9 mouse cellular contexts compared by ENCODE assay signal in the genomic region with DNA sequence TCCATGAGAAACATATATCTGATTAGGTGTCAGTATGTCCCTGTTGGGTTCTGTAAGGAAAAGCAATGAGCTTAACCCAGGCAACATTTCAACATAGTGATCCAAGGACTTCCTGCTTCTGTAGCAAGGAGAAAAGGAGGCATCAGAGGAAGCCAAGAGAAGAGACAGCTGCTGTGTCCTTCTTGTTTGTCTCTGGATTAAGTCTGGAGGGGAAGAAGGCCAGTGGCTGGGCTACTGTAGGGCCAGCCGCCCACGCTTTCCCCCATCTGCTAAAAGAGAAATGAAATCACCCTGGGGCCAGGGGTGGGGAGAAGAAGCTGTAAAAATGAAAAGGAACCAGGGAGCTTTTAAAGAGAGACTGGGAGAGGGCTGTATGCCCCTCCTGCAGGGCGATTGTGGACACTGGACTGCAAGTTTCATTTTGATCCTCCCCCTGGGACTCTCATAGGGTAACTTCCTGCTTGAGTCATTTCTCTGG. TPM values are rescaled to one million over a fixed set of nuclear protein-coding genes. Genes with fewer than 3 reads are reported as not detected.
A peak's percentile ranks its signal among the peaks of the same experiment; 100 is the strongest.
DNase-seq lines count a peak whose midpoint lies in the region; ATAC-seq and TF ChIP-seq lines count a peak whose summit lies in the region.
"Had no signal": no experiment of that assay in that cellular context is flagged by ENCODE, and none has a peak within 500 bp of the region (broad histone marks: within the 10 kb centered on the region; RNA-seq: fewer than 3 reads in every experiment).

No protein-coding gene starts in this region.

- H3K9me3 ChIP-seq in hindbrain, postnatal 0 days (ENCODE audit: low read length): no peaks in the 10 kb centered on the region
- peaks cover 3% of the 10 kb centered on the region; the same call in 1 of the 2 replicates for H3K9me3 ChIP-seq in hindbrain, embryonic 10.5 days
- no peaks in the 10 kb centered on the region for H3K9me3 ChIP-seq in forebrain, embryonic 16.5 days (ENCODE audit: control insufficient read depth, low read length)
- H3K9me3 ChIP-seq in liver, embryonic 12.5 days (replicated peaks): no peaks in the 10 kb centered on the region
- H3K9me3 ChIP-seq in forebrain, embryonic 11.5 days (ENCODE audit: control insufficient read depth, low read length): no peaks in the 10 kb centered on the region

- ATAC-seq in hindbrain, postnatal 0 days: no peak
- peak; percentile 40; the same call in 1 of the 2 replicates for ATAC-seq in megakaryocyte progenitor cell, adult 5-6 weeks (replicated peaks; ENCODE audit: poor library complexity)
- no peak for ATAC-seq in forebrain, embryonic 16.5 days
- no peak for ATAC-seq in liver, embryonic 12.5 days
- no peak for ATAC-seq in forebrain, embryonic 11.5 days (replicated peaks; ENCODE audit: low FRiP score)

- H3K4me2 ChIP-seq in hindbrain, postnatal 0 days (ENCODE audit: low read depth, low read length): no peak overlapping the region
- no peak overlapping the region for H3K4me2 ChIP-seq in forebrain, embryonic 16.5 days (ENCODE audit: low read length)
- H3K4me2 ChIP-seq in liver, embryonic 12.5 days: no peak overlapping the region
- H3K4me2 ChIP-seq in forebrain, embryonic 11.5 days (ENCODE audit: low read depth, low read length, severe bottlenecking): no peak overlapping the region

- no peaks in the 10 kb centered on the region for H3K36me3 ChIP-seq in hindbrain, postnatal 0 days (ENCODE audit: insufficient read depth, low read length)
- H3K36me3 ChIP-seq in hindbrain, embryonic 10.5 days: no peaks in the 10 kb centered on the region
- no peaks in the 10 kb centered on the region for H3K36me3 ChIP-seq in forebrain, embryonic 16.5 days (ENCODE audit: control insufficient read depth, insufficient read depth)
- no peaks in the 10 kb centered on the region for H3K36me3 ChIP-seq in liver, embryonic 12.5 days
- H3K36me3 ChIP-seq in forebrain, embryonic 11.5 days (ENCODE audit: control insufficient read depth, insufficient read depth, low read length): no peaks in the 10 kb centered on the region

- H3K27me3 ChIP-seq in hindbrain, postnatal 0 days (ENCODE audit: insufficient read depth, low read length): no peaks in the 10 kb centered on the region
- no peaks in the 10 kb centered on the region for H3K27me3 ChIP-seq in hindbrain, embryonic 10.5 days (ENCODE audit: insufficient read depth, poor library complexity, severe bottlenecking)
- no peaks in the 10 kb centered on the region for H3K27me3 ChIP-seq in forebrain, embryonic 16.5 days (replicated peaks; ENCODE audit: control insufficient read depth, insufficient read depth, low read length)
- H3K27me3 ChIP-seq in liver, embryonic 12.5 days (replicated peaks): no peaks in the 10 kb centered on the region
- no peaks in the 10 kb centered on the region for H3K27me3 ChIP-seq in forebrain, embryonic 11.5 days (ENCODE audit: control insufficient read depth, insufficient read depth, low read length)

- H3K27ac ChIP-seq in hindbrain, postnatal 0 days: 0 out of 2 replicates have a peak overlapping the region, but pooled peaks have one; percentile 15
- H3K27ac ChIP-seq in hindbrain, embryonic 10.5 days: no peak overlapping the region
- no peak overlapping the region for H3K27ac ChIP-seq in forebrain, embryonic 16.5 days (ENCODE audit: low read length)
- no peak overlapping the region for H3K27ac ChIP-seq in liver, embryonic 12.5 days
- H3K27ac ChIP-seq in forebrain, embryonic 11.5 days (ENCODE audit: low read depth, low read length): no peak overlapping the region

- H3K4me3 ChIP-seq in hindbrain, postnatal 0 days (ENCODE audit: low read length): no peak overlapping the region
- no peak overlapping the region for H3K4me3 ChIP-seq in hindbrain, embryonic 10.5 days
- no peak overlapping the region for H3K4me3 ChIP-seq in forebrain, embryonic 16.5 days (replicated peaks; ENCODE audit: low read length)
- H3K4me3 ChIP-seq in liver, embryonic 12.5 days: no peak overlapping the region
- no peak overlapping the region for H3K4me3 ChIP-seq in forebrain, embryonic 11.5 days (ENCODE audit: low read depth, low read length)

- DNase-seq in hindbrain, postnatal 0 days (ENCODE audit: low spot score): no peak
- no peak for DNase-seq in hindbrain, embryonic 10.5 days (ENCODE audit: low spot score)
- DNase-seq in gastrocnemius, postnatal 36 days: peak; percentile 51 to 66
- DNase-seq in kidney, adult 18-20 months: peak; percentile 42
- no peak for DNase-seq in forebrain, embryonic 11.5 days (ENCODE audit: low spot score)
- DNase-seq: cerebellum, adult 11 months had no signal

- no peak for TF ChIP-seq CTCF in hindbrain, postnatal 0 days (IDR thresholded peaks at IDR 0.05; ENCODE audit: low read depth)

- H3K9ac ChIP-seq in hindbrain, postnatal 0 days (replicated peaks; ENCODE audit: low read length): no peak overlapping the region
- H3K9ac ChIP-seq in forebrain, embryonic 16.5 days (replicated peaks; ENCODE audit: low read depth, low read length): no peak overlapping the region
- H3K9ac ChIP-seq in liver, embryonic 12.5 days: no peak overlapping the region
- no peak overlapping the region for H3K9ac ChIP-seq in forebrain, embryonic 11.5 days (ENCODE audit: low read length)

- intact Hi-C loops in gastrocnemius, postnatal 36 days (cut with DNase I): no loop called here

- 58% methylated on average over 3 of the region's 3 CpGs for WGBS in hindbrain, postnatal 0 days
- WGBS in hindbrain, embryonic 10.5 days: 64% methylated on average over 3 of the region's 3 CpGs
- 57% methylated on average over 3 of the region's 3 CpGs for WGBS in forebrain, embryonic 16.5 days
- WGBS in liver, embryonic 12.5 days (ENCODE audit: insufficient replicate concordance): 49% methylated on average over 3 of the region's 3 CpGs
- 59% methylated on average over 3 of the region's 3 CpGs for WGBS in forebrain, embryonic 11.5 days

- no peaks in the 10 kb centered on the region for H3K4me1 ChIP-seq in hindbrain, postnatal 0 days (ENCODE audit: insufficient read depth, low read length)
- H3K4me1 ChIP-seq in hindbrain, embryonic 10.5 days (replicated peaks): 0 out of 2 replicates have a peak, but pooled peaks cover 5% of the 10 kb centered on the region
- H3K4me1 ChIP-seq in forebrain, embryonic 16.5 days (replicated peaks; ENCODE audit: control insufficient read depth, insufficient read depth, low read length): no peaks in the 10 kb centered on the region
- H3K4me1 ChIP-seq in liver, embryonic 12.5 days: no peaks in the 10 kb centered on the region
- H3K4me1 ChIP-seq in forebrain, embryonic 11.5 days (replicated peaks; ENCODE audit: control insufficient read depth, insufficient read depth, low read length): no peaks in the 10 kb centered on the region

RNA-seq across cellular contexts. Expression of gene Itpripl2, which starts 12.9 kb away (rescaled TPM):
- total RNA-seq in hindbrain, postnatal 0 days (2014; rRNA removed): 4.5 and 6.1 TPM in 2 replicates
- polyA plus RNA-seq in hindbrain, postnatal 0 days (2015; fragmentation: Nextera tagmentation; extraction: Ambion mirVana): 0.66 and 0.73 TPM in 2 replicates
- polyA plus RNA-seq in hindbrain, embryonic 10.5 days (2016; fragmentation: Nextera tagmentation; extraction: Ambion mirVana): 0.93 and 1.1 TPM in 2 replicates
- total RNA-seq in gastrocnemius, postnatal 36 days (2021): 1 to 10 TPM; 8.0 to 8.8 TPM
- 7.2 and 10.1 TPM in 2 replicates for total RNA-seq in megakaryocyte progenitor cell, adult 5-6 weeks (2015)
- 15.2 and 17.6 TPM in 2 replicates for total RNA-seq in megakaryocyte progenitor cell, adult 5-6 weeks (2017)
- 0.75 and 0.89 TPM in 2 replicates for polyA plus RNA-seq in forebrain, embryonic 16.5 days (2015; fragmentation: Nextera tagmentation; extraction: Ambion mirVana)
- polyA plus RNA-seq in liver, embryonic 12.5 days (2016; fragmentation: Nextera tagmentation; extraction: Ambion mirVana): 1.2 and 1.3 TPM in 2 replicates
- polyA plus RNA-seq in forebrain, embryonic 11.5 days (2014; fragmentation: Nextera tagmentation; extraction: Ambion mirVana): 0.61 and 1.1 TPM in 2 replicates

RNA-seq across cellular contexts. Expression of gene Syt17, which starts 30.9 kb away (rescaled TPM):
- total RNA-seq in hindbrain, postnatal 0 days (2014; rRNA removed): 50.9 and 57.8 TPM in 2 replicates
- polyA plus RNA-seq in hindbrain, postnatal 0 days (2015; fragmentation: Nextera tagmentation; extraction: Ambion mirVana): 29.3 and 30.7 TPM in 2 replicates
- polyA plus RNA-seq in hindbrain, embryonic 10.5 days (2016; fragmentation: Nextera tagmentation; extraction: Ambion mirVana): 2.2 and 3.0 TPM in 2 replicates
- under 1 TPM; 0.27 to 0.38 TPM for total RNA-seq in gastrocnemius, postnatal 36 days (2021)
- total RNA-seq in megakaryocyte progenitor cell, adult 5-6 weeks (2015): not detected in 2 replicates
- not detected in 2 replicates for total RNA-seq in megakaryocyte progenitor cell, adult 5-6 weeks (2017)
- polyA plus RNA-seq in forebrain, embryonic 16.5 days (2015; fragmentation: Nextera tagmentation; extraction: Ambion mirVana): 6.0 and 7.1 TPM in 2 replicates
- 0.14 and 0.45 TPM in 2 replicates for polyA plus RNA-seq in liver, embryonic 12.5 days (2016; fragmentation: Nextera tagmentation; extraction: Ambion mirVana)
- 2.4 and 3.2 TPM in 2 replicates for polyA plus RNA-seq in forebrain, embryonic 11.5 days (2014; fragmentation: Nextera tagmentation; extraction: Ambion mirVana)

RNA-seq across cellular contexts. Expression of gene Coq7, which starts 54.3 kb away (rescaled TPM):
- 32.0 and 35.8 TPM in 2 replicates for total RNA-seq in hindbrain, postnatal 0 days (2014; rRNA removed)
- 154 and 157 TPM in 2 replicates for polyA plus RNA-seq in hindbrain, postnatal 0 days (2015; fragmentation: Nextera tagmentation; extraction: Ambion mirVana)
- polyA plus RNA-seq in hindbrain, embryonic 10.5 days (2016; fragmentation: Nextera tagmentation; extraction: Ambion mirVana): 122 and 128 TPM in 2 replicates
- 10 to 100 TPM; 51.9 to 53.5 TPM for total RNA-seq in gastrocnemius, postnatal 36 days (2021)
- total RNA-seq in megakaryocyte progenitor cell, adult 5-6 weeks (2015): 32.5 and 36.9 TPM in 2 replicates
- 32.6 and 39.1 TPM in 2 replicates for total RNA-seq in megakaryocyte progenitor cell, adult 5-6 weeks (2017)
- polyA plus RNA-seq in forebrain, embryonic 16.5 days (2015; fragmentation: Nextera tagmentation; extraction: Ambion mirVana): 69.3 and 78.2 TPM in 2 replicates
- polyA plus RNA-seq in liver, embryonic 12.5 days (2016; fragmentation: Nextera tagmentation; extraction: Ambion mirVana): 62.9 and 64.4 TPM in 2 replicates
- 105 and 121 TPM in 2 replicates for polyA plus RNA-seq in forebrain, embryonic 11.5 days (2014; fragmentation: Nextera tagmentation; extraction: Ambion mirVana)

Comparison
In these comparisons a context has a peak if more than half of its experiments do, and no peak if none do; other contexts are left out.
1. DNase-seq: peak in gastrocnemius, postnatal 36 days (2 of 2) and kidney, adult 18-20 months (single experiment); none in hindbrain, postnatal 0 days (single experiment), hindbrain, embryonic 10.5 days (single experiment) and forebrain, embryonic 11.5 days (single experiment).